Mouse (Mus musculus): ENCODE data around the gene Luc7l3.

Luc7l3 gene

DNA sequence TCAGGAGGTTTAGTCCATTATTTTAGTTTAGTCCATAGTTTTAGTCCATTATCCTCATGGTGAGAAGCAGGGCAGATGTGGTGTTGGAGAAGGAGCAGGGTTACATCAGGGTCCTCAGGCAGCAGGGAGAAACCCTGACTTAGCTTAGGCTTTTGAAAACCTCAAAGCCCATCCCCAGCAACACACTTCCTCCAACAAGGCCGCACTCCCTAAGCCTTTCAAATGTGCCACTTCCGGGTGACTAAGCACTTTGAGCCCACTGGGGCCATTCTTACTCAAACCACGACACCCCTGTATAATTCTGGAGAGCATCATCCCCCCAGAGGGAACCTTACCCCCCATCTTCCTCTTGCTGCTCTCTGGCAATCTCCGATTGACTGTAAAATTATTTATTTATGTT, 62.0 kb downstream of the Luc7l3 start:
- DNase-seq (ENCODE audit: low spot score in 2 of 2): no peak

DNA sequence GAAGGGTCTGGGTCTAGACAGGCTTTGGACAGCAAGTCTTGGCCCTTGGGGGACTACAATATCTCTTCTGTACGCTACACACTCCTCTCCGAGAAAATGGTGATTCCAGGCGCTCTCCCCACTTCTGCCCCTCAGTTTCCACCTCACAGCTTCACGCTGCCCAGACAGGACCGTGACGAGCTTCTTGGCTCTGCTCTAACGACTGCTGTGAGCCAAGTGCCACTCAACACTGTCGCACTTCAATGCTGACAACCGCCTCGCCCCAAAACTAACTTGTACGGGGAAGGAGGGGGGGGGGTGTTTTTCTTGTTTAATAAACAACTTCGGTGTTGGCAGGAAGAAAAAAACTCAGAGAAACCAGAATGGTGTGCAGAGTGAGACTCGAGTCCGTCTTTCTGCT, 63.8 kb downstream of the Luc7l3 start:
- no peak for DNase-seq (ENCODE audit: low spot score in 2 of 2)

DNA sequence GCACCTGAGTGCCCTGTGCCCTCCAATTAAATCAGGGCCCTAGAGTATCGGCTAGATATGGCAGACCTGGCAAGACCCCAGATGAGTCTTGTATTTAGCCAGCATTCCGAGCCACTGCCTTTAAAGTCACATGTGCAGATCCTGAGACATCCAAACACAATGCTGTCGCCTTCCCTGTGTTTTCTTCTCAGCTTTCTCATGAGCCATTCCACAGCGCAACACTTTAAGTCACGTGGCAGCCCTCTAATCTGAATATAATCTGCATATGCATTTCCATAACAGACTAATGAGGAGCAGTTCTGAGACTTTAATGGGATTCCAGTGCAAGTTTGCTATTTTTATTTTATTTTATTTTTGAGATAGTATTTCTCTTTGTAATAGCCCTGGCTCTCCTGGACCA, 66.1 kb downstream of the Luc7l3 start:
- no peak for DNase-seq (ENCODE audit: low spot score in 2 of 2)

DNA sequence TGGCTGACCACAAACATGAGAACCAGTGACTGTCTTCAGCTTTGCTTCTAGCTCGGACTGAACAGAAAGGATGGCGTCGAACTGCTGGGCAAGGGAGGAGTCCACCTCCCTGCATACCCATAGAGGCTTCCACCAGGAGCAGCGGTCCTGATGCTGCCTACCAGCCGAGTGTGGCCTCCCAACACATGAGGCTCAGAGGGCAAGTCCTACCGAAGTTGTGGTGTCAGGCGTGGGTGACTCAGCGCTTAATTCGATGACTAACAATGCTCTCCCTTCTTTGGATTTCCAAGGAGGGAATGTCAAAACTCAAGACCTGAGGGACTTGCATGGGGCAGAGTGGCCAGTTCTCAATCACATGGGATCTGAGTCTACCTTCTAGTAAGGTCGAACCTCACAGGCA, 68.1 kb downstream of the Luc7l3 start:
- no peak for DNase-seq (ENCODE audit: low spot score in 2 of 2)

DNA sequence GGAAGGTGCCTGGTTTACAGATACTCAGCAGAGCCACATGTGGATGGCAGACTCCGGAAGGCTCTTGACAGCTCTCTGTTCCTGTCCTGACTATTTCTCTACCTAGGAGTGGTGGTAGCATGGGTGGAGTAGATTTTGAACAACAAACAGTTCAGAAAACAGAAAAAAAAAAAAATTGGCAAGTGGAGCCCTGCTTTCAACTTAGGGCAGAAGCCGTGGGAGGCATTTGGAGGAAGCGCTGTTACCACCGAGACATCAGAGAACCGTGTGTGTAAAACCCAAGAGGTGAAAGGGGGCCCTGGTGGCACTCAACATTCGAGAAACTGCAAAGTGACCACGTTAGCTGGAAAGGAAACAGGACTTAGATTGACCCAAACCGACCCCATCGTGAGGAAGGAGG, 68.6 kb downstream of the Luc7l3 start:
- DNase-seq (ENCODE audit: low spot score in 2 of 2): no peak

DNA sequence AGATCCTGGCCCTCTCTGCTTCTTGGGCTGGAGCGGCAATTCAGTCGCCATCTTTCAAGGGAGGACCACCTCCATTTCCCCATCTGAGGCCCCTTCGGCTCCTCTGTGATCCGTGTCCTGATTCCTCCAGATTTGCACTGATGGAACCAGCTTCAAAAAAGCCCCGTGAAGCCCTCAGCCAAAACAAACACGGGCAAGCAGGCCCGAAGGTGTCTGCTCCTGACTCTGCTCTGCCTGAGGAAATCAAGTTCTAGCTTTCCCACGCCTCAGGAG, 75.1 kb downstream of the Luc7l3 start:
- no peak for DNase-seq (ENCODE audit: low spot score in 2 of 2)

DNA sequence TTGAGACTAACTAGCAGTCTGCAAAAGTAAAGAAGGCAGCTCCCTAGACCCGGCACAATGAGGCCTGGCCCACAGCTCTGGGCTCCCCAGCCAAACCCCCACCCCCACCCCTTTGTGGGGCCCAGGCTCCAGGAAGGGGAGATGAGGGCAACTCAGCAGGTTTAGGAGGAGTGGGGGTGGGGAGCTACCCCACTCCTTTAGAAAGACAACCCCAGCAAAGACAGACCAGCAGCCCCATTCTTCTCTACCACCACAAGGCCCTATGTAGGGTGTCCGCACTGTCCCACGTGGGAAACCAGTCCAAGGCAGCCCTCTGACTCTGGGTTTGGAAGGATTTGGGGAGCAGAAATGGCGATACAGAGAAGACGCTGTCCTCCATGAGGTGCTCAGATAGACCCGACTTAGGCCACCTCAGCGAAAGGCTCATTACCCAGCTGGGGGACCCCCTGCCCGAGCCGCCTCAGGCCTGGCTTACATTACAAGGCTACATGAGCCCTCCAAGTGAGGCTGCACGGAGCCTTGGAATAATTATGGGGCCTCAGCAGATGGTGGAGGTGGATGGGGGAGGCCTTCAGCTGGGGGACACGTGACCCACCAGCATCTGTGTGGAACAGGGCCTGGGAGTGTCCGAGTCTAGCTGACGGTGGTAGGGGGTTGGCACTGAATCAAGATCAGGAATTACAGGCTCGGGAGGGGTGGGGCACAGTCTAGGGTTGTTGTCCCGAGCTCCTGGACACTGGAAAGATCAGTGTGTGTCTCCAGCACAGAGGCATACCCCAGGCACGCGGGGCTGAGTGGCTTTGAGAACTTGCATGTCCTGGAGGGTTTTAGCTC, 75.6 kb downstream of the Luc7l3 start, which contains the start of gene Wfikkn2:
TSS of gene Wfikkn2 (minus strand) at position 51 of the 834 bp plus-strand sequence.
- DNase-seq (ENCODE audit: low spot score in 2 of 2): no peak

DNA sequence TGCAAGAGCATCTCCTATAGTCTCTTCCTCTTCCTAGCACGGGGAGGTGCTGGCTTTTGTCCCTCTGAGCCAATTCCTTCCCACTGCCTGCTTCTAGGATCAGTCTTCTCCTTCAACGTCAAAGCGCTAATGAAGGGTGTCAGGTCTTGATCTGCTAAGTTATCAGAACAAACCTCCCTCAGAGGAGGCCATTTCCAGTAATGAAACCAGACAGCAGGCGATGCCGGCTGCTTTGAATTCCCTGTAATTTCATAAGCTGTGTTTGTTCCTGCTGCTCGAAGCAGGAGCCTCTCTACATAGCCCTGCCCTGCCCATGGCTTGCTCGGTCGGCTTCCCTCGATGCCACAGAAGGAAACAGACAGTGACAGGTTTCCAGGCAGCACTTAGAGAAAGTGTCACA, 77.4 kb downstream of the Luc7l3 start:
- no peak for DNase-seq (ENCODE audit: low spot score in 2 of 2)

DNA sequence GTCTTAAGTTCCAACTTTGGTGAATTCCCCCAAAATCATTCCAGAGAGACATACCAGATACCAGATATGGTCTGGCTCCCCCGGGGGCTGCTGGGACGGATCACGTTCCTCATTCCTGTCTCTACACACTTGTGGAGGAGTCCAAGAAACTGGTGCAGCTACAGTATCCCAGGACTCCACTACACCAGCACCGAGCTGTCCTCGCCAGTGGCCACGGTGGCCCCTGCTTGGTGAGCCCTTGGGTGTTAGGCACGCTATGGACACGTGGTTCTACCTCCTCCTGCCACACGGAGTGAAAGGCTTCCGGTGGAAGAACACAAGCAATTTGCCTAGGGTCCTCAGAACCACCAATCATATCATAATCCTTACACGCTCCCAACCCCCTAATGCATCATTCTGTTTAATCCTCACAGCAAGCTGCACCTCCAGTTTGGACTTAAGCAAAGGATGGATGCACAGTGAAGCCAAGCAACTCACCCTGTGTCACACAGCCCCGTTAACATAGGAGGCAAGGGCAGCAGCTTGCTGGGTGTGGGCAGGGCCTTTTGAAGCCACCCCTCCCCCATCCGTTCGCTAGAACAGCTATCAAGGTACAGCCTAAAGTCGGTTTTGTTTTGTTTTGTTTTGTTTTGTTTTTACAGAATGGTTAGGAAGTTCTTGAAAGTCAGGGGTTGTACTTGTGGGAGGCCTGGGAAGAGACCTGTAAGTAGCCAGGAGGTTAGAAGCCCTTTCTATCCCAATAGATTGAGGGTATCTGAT, 78.2 kb downstream of the Luc7l3 start:
- no peak for DNase-seq (ENCODE audit: low spot score in 2 of 2)

DNA sequence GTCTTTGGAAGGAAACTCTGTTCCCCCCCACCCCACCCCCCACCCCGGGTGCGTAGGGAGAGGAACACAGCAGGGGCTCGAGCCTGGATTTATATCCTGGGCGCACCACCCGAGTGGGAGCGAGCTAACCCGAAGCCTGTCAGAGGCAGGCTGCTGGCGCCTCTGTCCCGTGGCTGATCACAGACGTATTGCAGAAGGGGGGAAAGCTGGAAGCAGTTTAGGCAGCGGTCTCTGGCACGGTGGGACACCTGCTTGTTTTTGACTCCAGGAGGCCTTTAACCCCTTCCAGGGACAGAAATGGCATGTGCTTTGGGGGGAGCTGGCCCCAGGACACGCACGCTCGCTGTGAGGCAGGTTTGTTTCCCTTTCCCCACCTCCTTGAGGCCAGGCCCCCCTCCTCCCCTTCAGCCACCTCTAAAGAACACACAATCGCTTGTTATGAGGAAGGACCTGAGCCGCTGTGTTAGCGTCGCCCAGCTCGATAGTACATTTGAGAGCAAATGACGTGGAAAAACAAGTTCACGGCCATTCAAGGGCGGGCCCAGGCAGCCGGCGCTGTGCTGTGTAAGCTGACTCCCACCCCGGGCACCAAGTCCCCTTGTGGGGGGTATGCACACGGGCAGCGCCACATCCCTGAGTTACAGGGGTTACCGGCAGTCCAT, 78.9 kb downstream of the Luc7l3 start:
- DNase-seq (ENCODE audit: low spot score in 2 of 2): no peak

DNA sequence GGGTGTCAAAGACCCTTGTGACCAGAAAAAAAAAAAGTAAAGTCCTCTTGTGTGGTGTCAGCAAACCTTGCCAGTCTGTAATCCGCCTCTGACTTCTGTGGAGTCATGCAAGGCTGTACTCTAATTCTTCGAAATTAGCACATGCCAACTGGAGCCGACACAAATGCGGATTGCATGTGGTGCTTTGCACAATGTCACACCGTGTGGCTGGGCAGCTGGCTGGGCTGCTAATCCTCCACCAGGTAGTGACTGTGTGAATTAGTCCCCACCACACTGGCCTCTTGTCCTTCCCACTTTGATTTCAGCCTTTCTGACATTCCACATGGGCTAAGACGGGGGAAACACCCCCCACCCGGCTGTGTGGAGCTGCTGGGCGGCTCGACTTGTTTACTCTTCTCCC, 82.1 kb downstream of the Luc7l3 start:
- DNase-seq (ENCODE audit: low spot score in 2 of 2): no peak

DNA sequence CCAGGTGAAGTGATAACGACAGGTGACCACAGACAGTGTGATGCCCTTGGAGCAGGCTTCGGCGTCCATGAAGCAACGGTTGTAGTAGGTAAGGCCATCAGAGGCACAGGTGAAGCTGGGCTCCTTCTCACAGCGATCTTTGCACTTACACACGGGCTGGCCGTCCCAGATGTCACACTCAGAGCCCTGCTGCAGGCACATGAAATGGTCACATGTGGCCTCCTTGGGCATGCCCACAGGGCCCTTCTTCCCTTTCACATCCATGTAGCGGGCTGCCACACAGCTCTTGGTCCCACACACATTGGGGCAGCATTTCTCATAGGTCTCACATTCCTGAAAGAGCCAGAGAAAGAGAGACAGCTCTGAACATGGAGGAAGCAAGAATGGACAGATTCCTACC, 83.0 kb downstream of the Luc7l3 start:
- DNase-seq (ENCODE audit: low spot score in 2 of 2): no peak
